Mouse (Mus musculus) hindbrain, embryonic 12.5 days (tissue): ENCODE measurements around the gene Tbcd. TPM values are rescaled to one million over a fixed set of nuclear protein-coding genes. Genes with fewer than 3 reads are reported as not detected.

Source experiments
- ATAC-seq: fragments of 200-750 bp; cut with Nextera tagmentation; 2 replicates; pipeline ENCODE4 v1.8.0; 2017; ENCODE audit warnings: moderate TSS enrichment; ENCODE audit not compliant: low FRiP score
- H3K27ac ChIP-seq: fragments of 300-500 bp; sonication (generic); 2 replicates; pipeline ENCODE4 v1.5.1; 2016; ENCODE audit warnings: mild to moderate bottlenecking
- H3K27me3 ChIP-seq: fragments of 300-500 bp; sonication (generic); 2 replicates; pipeline ENCODE4 v1.6.1; 2016; ENCODE audit warnings: mild to moderate bottlenecking
- H3K36me3 ChIP-seq: fragments of 300-500 bp; sonication (generic); 2 replicates; pipeline ENCODE4 v1.6.1; 2016; ENCODE audit warnings: mild to moderate bottlenecking
- H3K4me1 ChIP-seq: fragments of 300-500 bp; sonication (generic); 2 replicates; pipeline ENCODE4 v1.6.1; 2016
- H3K4me2 ChIP-seq: fragments of 300-500 bp; sonication (generic); replicated peaks from 2 replicates; pipeline ENCODE4 v1.6.1; 2016; ENCODE audit warnings: mild to moderate bottlenecking
- H3K4me3 ChIP-seq: fragments of 300-500 bp; sonication (generic); 2 replicates; pipeline ENCODE4 v1.5.1; 2016; ENCODE audit warnings: mild to moderate bottlenecking
- H3K9ac ChIP-seq: fragments of 300-500 bp; sonication (generic); 2 replicates; pipeline ENCODE4 v1.6.1; 2016; ENCODE audit warnings: mild to moderate bottlenecking, moderate library complexity
- H3K9me3 ChIP-seq: fragments of 300-500 bp; sonication (generic); replicated peaks from 2 replicates; pipeline ENCODE4 v1.6.1; 2016; ENCODE audit warnings: mild to moderate bottlenecking
- WGBS: fragments of 180-500 bp; shearing (Covaris S2); methylation state at CpG from one replicate; pipeline ENCODE4 v1.1.7; 2016; 5-methylcytosine and 5-hydroxymethylcytosine counted together
- polyA plus RNA-seq: library from polyadenylated mRNA; unstranded; fragments of >200 nt; fragmentation: Nextera tagmentation; extraction: Ambion mirVana; gene quantifications from 2 replicates; pipeline ENCODE4 v1.2.1, GENCODE M21; 2016

The Tbcd gene
- 60.0 and 61.6 TPM in 2 replicates for polyA plus RNA-seq

GRCm38 (mm10) chr11:121451753-121452635 lies at the start of gene Tbcd:
TSS of gene Tbcd (plus strand) at chr11:121451949.
- under 1% methylated on average over 58 of the region's 58 CpGs for WGBS
- ATAC-seq: peak; percentile 94

GRCm38 (mm10) chr11:121407366-121408155 lies 44.2 kb upstream of the Tbcd start:
- no peak overlapping the region for H3K4me2 ChIP-seq
- no peak overlapping the region for H3K9ac ChIP-seq
- WGBS: 80% methylated on average over 3 of the region's 3 CpGs
- no peak overlapping the region for H3K27ac ChIP-seq
- H3K36me3 ChIP-seq: no peaks in the 10 kb centered on the region
- no peak for ATAC-seq
- no peaks in the 10 kb centered on the region for H3K4me1 ChIP-seq
- no peaks in the 10 kb centered on the region for H3K27me3 ChIP-seq
- H3K9me3 ChIP-seq: no peaks in the 10 kb centered on the region
- H3K4me3 ChIP-seq: no peak overlapping the region

More at GRCm38 (mm10) chr11:121451753-121452635, at the start of gene Tbcd:
- H3K4me1 ChIP-seq: peaks cover 15% of the 10 kb centered on the region
- H3K4me2 ChIP-seq: peak within 1 kb of the TSS; percentile 81
- no peaks in the 10 kb centered on the region for H3K9me3 ChIP-seq
- H3K27ac ChIP-seq: peak within 1 kb of the TSS; percentile 87
- H3K27me3 ChIP-seq: no peaks in the 10 kb centered on the region
- H3K9ac ChIP-seq: peak within 1 kb of the TSS; percentile 81
- 0 out of 2 replicates have a peak, but pooled peaks cover 5% of the 10 kb centered on the region for H3K36me3 ChIP-seq
- H3K4me3 ChIP-seq: peak within 1 kb of the TSS; percentile 93

- Histone ChIP-seq H3K9me3 (no peaks in the 10 kb centered on the region), H3K36me3 (no peaks in the 10 kb centered on the region), H3K27ac (no peak overlapping the region), H3K4me3 (no peak overlapping the region), H3K27me3 (peaks cover 2% of the 10 kb centered on the region; the same call in 1 of the 2 replicates), H3K4me2 (no peak overlapping the region), H3K9ac (no peak overlapping the region), H3K4me1 (no peaks in the 10 kb centered on the region)
- ATAC-seq: no peak
- WGBS: 91% methylated on average over 5 of the region's 5 CpGs
These were observed 37.0 kb upstream of the Tbcd start for GRCm38 (mm10) chr11:121414762-121415161.

GRCm38 (mm10) chr11:121415351-121415750 lies 36.4 kb upstream of the Tbcd start:
- Histone ChIP-seq H3K9me3 (no peaks in the 10 kb centered on the region), H3K27ac (no peak overlapping the region), H3K9ac (no peak overlapping the region), H3K4me3 (no peak overlapping the region), H3K27me3 (peaks cover 2% of the 10 kb centered on the region; the same call in 1 of the 2 replicates), H3K4me1 (no peaks in the 10 kb centered on the region), H3K36me3 (no peaks in the 10 kb centered on the region), H3K4me2 (no peak overlapping the region)
- 80% methylated on average over 5 of the region's 5 CpGs for WGBS
- no peak for ATAC-seq

- ATAC-seq: no peak
- no peak overlapping the region for H3K9ac ChIP-seq
- no peak overlapping the region for H3K4me3 ChIP-seq
- no peak overlapping the region for H3K4me2 ChIP-seq
- H3K36me3 ChIP-seq: no peaks in the 10 kb centered on the region
- H3K9me3 ChIP-seq: no peaks in the 10 kb centered on the region
- no peak overlapping the region for H3K27ac ChIP-seq
- peaks cover 2% of the 10 kb centered on the region; the same call in 1 of the 2 replicates for H3K27me3 ChIP-seq
- H3K4me1 ChIP-seq: peaks cover 12% of the 10 kb centered on the region
- 85% methylated on average over 5 of the region's 5 CpGs for WGBS
These were observed 33.8 kb upstream of the Tbcd start for GRCm38 (mm10) chr11:121417971-121418370.

- ATAC-seq: no peak
- H3K27me3 ChIP-seq: peaks cover 2% of the 10 kb centered on the region; the same call in 1 of the 2 replicates
- no peaks in the 10 kb centered on the region for H3K36me3 ChIP-seq
- H3K4me3 ChIP-seq: no peak overlapping the region
- H3K4me2 ChIP-seq: no peak overlapping the region
- WGBS: 55% methylated on average over 2 of the region's 2 CpGs
- H3K27ac ChIP-seq: no peak overlapping the region
- no peaks in the 10 kb centered on the region for H3K9me3 ChIP-seq
- no peak overlapping the region for H3K9ac ChIP-seq
- peaks cover 12% of the 10 kb centered on the region for H3K4me1 ChIP-seq
These were observed 32.8 kb upstream of the Tbcd start for GRCm38 (mm10) chr11:121418932-121419331.

GRCm38 (mm10) chr11:121420379-121420778 lies 31.4 kb upstream of the Tbcd start:
- WGBS: 50% methylated on average over 5 of the region's 5 CpGs
- H3K4me2 ChIP-seq: peak overlapping the region; percentile 83
- H3K36me3 ChIP-seq: no peaks in the 10 kb centered on the region
- peaks cover 12% of the 10 kb centered on the region for H3K4me1 ChIP-seq
- no peak overlapping the region for H3K9ac ChIP-seq
- peaks cover 2% of the 10 kb centered on the region; the same call in 1 of the 2 replicates for H3K27me3 ChIP-seq
- H3K27ac ChIP-seq: no peak overlapping the region
- peak overlapping the region; percentile 61 for H3K4me3 ChIP-seq
- ATAC-seq: no peak
- no peaks in the 10 kb centered on the region for H3K9me3 ChIP-seq

GRCm38 (mm10) chr11:121420830-121421552 lies 30.8 kb upstream of the Tbcd start, which contains the start of gene Fn3krp:
TSS of gene Fn3krp (plus strand) at chr11:121421401.
- peak; percentile 99 for ATAC-seq

GRCm38 (mm10) chr11:121421553-121422173 lies 30.1 kb upstream of the Tbcd start:
- peaks cover 2% of the 10 kb centered on the region; the same call in 1 of the 2 replicates for H3K27me3 ChIP-seq
- peak overlapping the region; percentile 60 for H3K27ac ChIP-seq
- peak; percentile 75 for ATAC-seq
- no peaks in the 10 kb centered on the region for H3K9me3 ChIP-seq
- peak overlapping the region; percentile 83 for H3K4me2 ChIP-seq
- peak overlapping the region; percentile 61 for H3K4me3 ChIP-seq
- no peaks in the 10 kb centered on the region for H3K36me3 ChIP-seq
- under 1% methylated on average over 28 of the region's 28 CpGs for WGBS
- H3K4me1 ChIP-seq: peaks cover 12% of the 10 kb centered on the region
- peak overlapping the region; percentile 64 for H3K9ac ChIP-seq

More at GRCm38 (mm10) chr11:121420830-121421552, 30.8 kb upstream of the Tbcd start, which contains the start of gene Fn3krp:
- Histone ChIP-seq H3K27ac (peak within 1 kb of the TSS; percentile 75), H3K9ac (peak within 1 kb of the TSS; percentile 64), H3K4me2 (peak within 1 kb of the TSS; percentile 83), H3K9me3 (no peaks in the 10 kb centered on the region), H3K27me3 (peaks cover 2% of the 10 kb centered on the region; the same call in 1 of the 2 replicates), H3K36me3 (no peaks in the 10 kb centered on the region), H3K4me3 (peak within 1 kb of the TSS; percentile 61), H3K4me1 (peaks cover 12% of the 10 kb centered on the region)
- 2% methylated on average over 28 of the region's 28 CpGs for WGBS

- Histone ChIP-seq H3K9ac (no peak overlapping the region), H3K27me3 (no peaks in the 10 kb centered on the region), H3K27ac (no peak overlapping the region), H3K4me2 (no peak overlapping the region), H3K4me1 (peaks cover 17% of the 10 kb centered on the region), H3K36me3 (peaks cover 19% of the 10 kb centered on the region), H3K4me3 (no peak overlapping the region), H3K9me3 (no peaks in the 10 kb centered on the region)
- ATAC-seq: no peak
- WGBS: 81% methylated on average over 4 of the region's 4 CpGs
These were observed 18.4 kb upstream of the Tbcd start for GRCm38 (mm10) chr11:121433397-121433796.
